Mouse (Mus musculus) spleen, postnatal 36 days (tissue): ENCODE results near the gene Cox10.

Experiments
- DNase-seq, 2 experiments: peaks; one replicate each; pipeline ENCODE4 v3.0.0; 2022; ENCODE audit warnings: low spot score in 2 of 2, mixed read lengths in 1 of 2

Cox10 gene

DNA sequence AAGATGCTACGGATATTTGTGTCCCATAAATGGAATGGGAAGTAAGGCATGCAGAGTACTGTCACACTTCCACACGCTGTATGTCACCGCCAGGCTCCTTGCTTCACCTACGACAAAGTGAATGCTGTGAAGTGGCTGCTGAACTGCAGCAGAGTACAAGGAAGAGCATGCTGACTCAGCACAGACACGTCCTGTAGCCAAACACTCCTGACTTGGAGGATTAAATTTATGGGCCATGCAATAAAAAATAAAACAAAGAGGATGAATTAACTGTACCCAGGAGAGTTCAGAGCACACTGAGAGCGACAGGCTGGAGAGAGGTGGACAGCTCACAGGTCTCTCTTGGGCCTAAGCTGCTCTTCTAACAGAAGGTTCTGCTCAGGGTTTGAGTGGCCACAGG is 79.8 kb downstream of the Cox10 start:
- no peak for DNase-seq

DNA sequence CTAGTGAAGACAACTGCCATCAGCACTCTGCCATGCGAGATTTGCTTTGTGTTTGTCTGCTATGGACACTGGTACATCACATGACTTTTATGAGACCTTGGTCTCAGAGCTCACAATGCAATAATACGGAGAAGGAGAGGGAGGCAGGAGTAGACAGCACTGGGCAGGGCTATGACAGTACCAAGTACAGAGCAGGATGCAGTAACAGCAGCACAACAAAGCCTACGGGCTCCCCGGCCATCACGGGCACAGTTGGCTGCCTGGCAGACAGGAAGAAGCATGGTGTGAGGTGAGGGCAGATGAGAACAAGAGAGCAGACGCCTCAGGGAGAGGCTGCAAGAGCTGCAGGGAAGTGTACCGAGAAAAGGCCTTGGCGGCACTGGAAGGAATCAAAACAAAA is 87.3 kb downstream of the Cox10 start:
- peak; percentile 36 to 42 for DNase-seq

DNA sequence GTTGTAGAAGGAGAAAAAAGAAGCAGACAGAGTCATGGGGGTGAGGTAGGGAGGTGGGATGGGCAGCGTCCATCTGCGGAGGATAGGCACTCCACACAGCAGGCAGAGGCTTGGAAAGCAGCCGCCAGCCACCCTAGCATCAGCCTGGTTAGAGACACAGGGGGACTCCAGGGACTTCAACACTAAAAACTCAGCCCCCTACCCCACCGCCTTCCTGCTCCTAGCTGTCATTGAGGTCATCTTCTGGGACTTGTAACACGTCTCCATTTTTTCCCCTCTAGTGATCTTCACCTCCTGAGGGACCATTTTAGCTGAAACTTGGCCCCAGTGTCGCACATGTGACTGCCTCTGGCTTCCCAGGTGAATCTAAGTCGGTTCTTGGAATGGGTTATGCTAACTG is 88.5 kb downstream of the Cox10 start:
- no peak for DNase-seq

- no peak for DNase-seq
These were observed 89.0 kb downstream of the Cox10 start for GRCm38 (mm10) chr11:63990311-63990710.

DNA sequence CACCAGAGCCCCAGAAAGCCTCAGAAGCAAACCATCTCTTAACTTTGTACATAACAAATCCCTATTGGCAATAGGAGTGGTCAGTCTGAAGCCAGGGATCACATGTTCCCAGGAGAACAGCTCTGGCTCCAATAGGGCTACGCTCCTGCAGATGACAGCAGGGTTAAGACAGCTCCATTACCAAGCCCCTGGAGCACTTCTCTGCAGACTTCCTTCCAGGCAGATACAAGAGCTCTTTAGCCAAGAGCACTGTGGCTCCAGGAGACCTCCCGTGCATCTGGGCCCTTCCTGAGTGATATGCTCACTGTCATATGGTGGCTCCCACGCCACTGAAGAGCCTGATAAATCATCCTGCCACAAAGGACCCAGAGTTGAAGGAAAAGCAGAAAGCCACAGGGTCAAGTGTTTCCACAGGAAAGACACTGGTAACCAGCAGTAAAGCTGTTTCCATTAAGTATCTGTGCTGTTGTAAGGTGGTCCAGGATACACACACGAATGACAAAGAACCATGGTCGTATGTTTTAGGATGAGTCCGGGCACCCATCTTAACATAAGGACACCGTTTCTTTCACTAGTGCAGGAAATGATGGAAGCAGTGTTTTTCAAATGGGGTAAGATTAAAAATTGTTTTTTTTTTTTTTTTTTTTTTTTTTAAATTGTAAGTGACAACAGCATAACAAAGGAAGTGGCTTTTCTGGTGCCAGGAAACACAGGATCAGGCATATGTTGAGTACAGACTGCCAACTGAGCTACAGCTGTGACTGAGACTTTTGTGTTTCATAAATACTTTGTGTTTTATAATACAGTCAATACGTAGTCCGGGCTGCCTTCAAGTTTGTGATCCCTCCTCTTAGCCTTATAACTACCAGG is 90.0 kb downstream of the Cox10 start:
- DNase-seq, result no peak

DNA sequence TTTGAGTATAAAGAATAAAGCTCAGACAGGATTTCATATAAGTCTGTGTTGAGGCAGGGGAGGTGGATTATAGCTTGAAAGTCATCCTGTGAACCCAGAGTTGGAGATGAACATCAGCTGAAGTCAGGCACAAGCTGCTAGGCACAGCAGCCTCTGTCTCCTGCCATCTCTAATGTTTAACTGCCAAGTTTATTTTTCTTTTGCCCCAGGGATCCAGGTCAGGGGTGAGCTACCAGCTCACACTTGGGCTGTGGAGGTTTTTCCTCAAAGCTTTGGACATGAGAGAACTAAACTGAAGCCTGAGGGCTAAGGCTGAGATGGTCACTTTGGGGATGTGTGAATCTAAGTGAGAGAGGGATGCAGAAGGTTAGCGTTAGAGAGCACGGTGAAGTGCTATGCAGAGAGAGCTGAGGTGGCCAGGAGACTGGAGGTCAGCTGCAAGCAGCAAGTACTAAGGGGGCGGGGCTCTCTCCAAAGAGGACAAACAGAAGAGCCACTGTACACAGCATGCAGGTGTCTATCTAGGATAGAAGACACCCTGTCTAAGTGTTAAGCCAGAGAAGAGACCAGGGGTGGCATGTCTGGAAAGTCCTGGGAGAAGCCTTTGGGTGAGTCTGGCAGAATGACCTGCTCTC is 91.1 kb downstream of the Cox10 start:
- DNase-seq, result no peak

DNA sequence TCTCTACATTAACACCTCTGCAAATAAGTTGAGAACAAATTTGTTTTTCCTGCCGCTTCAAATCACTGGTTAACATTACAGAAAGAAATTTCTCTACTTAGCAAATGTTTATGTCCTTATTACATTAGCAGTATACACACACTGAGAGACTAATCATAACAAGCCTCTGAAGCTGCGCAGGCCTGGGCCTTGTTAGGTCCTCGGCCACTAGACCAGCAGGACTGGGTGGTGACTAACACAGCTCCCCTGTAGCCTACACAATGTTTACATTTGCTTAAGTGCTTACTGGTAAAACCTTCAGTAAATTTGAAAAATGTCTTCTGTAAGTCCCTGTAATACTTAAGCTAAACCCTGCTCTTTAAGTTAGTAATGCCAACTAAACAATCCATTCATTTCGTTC is 92.6 kb downstream of the Cox10 start:
- no peak for DNase-seq

GRCm38 (mm10) chr11:63985481-63985880 is 93.8 kb downstream of the Cox10 start:
- peak in 1 of 2 experiments; percentile 16 for DNase-seq

- peak; percentile 34 to 44 for DNase-seq
These were observed 94.6 kb downstream of the Cox10 start for GRCm38 (mm10) chr11:63984622-63985168.

- DNase-seq, result no peak
These were observed 101.5 kb downstream of the Cox10 start for GRCm38 (mm10) chr11:63977741-63978140.

DNA sequence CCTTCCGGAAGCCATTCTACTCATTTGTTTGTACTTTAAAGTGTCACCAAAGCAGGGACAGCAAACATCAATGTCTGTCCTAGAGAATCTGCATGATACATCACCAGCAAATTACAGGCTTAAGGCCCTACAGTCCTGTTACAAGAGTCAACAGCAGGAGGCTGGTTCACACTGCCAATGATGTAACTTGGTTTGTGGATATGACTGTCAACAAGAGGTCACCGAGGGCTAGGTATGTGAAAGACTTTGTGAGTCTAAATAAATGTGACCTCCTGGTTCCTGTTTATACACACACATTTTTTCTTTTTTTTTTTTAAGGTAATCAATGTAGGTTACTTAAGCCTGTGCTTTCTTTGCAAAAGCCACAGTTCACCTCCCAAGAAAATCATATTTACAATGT is 102.5 kb downstream of the Cox10 start:
- no peak for DNase-seq

DNA sequence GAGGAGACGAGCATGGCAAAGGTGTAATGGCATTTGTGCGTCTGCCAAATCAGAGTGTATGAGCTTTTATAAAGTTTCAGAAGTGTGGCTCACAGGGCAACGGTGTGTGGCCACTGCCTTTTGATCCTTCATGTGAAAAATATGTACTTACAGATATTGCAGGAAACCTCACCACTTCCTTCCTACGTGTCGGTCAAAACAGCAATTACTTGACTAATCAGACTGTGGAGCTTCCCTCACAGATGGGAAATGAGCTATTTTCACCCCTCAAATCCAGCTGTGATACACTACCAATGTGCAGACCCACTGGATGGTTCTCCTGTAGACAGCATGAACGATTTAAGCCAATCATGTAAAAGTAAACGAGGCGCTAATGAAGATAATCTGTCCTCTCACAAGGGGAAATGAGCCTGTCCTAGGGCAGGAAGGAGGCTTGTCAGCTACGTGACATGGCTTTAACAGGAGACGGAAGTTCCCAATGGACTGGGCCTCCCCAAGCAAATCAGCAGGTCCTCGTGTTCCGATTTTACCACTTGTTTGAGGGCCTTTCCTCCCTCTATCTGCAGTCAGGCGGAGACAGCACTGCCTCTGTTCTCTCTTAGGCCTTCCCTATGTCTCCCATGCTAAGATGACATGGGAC is 103.9 kb downstream of the Cox10 start:
- DNase-seq, result peak; percentile 11 to 15

GRCm38 (mm10) chr11:63973973-63974372 is 105.3 kb downstream of the Cox10 start:
- no peak for DNase-seq

- DNase-seq, result no peak
These were observed 107.8 kb downstream of the Cox10 start for GRCm38 (mm10) chr11:63971462-63971861.

GRCm38 (mm10) chr11:63970818-63971217 is 108.5 kb downstream of the Cox10 start:
- no peak for DNase-seq

GRCm38 (mm10) chr11:63969205-63969910 is 109.9 kb downstream of the Cox10 start:
- no peak for DNase-seq

GRCm38 (mm10) chr11:63968388-63969035 is 110.8 kb downstream of the Cox10 start:
- DNase-seq, result no peak

DNA sequence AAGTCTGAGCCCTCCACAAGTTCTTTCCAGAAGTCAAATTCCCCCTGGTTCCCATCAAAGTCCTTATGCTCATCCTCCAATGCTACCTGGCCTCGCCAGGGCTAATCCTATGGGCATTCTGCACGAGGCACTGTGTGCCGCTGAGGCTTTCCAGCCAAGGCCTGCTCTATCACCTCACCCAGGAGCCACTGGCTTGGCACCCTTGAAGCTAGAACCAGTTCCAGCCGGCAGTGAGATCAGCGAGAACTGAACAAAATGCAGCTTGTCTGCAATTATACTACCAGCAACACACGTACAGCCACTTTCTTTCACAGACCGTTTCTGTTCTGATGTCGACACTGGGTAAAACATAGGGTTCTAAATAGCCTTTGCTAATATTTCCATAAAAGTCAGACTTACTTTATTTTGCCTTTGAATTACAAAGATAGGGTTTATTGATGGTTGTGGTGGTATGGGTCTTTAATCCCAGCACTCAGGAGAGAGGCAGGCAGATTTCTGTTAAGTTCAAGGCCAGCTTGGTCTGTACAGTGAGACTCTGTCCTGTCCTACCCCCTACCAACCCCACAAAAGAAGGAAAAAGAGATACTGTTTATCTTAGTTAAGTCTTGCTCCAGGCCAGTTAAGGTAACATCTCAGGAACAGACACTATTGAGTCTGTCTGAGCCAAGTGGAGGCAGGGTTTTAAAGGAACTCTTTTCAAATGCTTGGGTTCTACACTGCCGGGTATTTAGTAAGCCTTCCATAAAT is 111.5 kb downstream of the Cox10 start:
- DNase-seq, result no peak

- no peak for DNase-seq
These were observed 113.8 kb downstream of the Cox10 start for GRCm38 (mm10) chr11:63965437-63965836.

DNA sequence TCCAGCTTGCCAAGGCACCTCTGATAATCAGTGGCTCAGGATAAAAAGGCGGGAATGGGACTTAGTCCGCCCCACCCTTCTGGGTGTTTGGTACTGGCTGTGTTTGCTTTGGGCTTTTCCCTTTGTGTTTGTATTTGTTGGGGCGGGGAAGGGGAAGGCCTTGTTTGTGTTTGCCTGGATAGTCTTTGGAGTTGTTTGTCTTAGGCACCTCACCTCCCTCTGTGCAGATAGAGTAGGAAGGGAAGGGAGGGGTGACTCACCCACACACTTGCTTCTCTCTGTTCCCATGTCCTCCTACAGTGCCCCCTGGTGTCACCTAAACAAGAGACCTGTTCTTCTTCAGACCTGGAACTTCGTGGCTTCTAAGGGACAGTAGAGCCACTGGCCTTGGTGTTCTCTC is 122.1 kb downstream of the Cox10 start:
- DNase-seq, result peak; percentile 37 to 42

DNA sequence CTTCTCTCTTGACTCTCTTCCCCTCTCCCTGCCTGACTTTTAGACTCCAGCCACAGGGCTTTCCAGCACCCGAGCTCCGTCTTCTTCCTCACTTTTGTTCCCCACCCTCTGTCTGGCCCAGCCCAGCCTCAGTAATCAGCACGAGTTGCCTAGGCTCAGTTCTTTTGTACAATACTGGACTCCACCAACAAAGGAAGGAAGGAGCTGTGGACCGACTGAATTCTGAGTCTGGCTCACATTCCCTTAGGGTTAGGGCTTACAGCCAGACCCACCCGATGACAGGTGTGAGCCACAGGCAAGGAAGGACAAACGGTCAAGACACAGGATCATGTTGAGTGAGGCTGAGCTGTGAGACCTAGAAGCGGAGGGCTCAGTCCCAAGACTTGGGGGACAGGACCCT is 122.5 kb downstream of the Cox10 start:
- DNase-seq, result no peak
